Mouse (Mus musculus) urinary bladder, postnatal 36 days (tissue): Measurements from ENCODE around the gene Fanci.

ENCODE experiments used
- DNase-seq, 2 experiments: peaks; one replicate each; pipeline ENCODE4 v3.0.0; 2022; ENCODE audit warnings: low spot score in 2 of 2, mixed read lengths in 1 of 2

Gene Fanci

DNA sequence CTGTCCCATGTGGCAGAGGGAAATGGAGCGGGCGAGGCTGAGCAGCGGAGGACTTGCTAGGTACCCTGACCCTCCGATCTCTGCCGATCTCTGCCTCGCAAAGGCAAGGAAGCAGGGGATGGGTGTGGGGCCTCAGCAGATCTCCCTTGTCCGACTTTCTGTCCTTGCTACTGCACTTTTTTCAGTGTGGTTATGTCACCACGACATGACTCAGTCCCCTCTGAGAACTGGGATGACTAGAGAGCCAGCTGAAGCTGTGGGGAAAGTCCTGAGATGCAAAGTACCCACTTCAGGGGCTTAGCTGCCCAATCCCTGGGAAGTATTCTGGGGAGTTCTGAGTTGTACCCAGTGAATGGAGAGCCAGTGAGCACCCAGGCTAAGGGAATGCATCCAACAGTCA lies 4.6 kb upstream of the Fanci start:
- DNase-seq, result no peak

DNA sequence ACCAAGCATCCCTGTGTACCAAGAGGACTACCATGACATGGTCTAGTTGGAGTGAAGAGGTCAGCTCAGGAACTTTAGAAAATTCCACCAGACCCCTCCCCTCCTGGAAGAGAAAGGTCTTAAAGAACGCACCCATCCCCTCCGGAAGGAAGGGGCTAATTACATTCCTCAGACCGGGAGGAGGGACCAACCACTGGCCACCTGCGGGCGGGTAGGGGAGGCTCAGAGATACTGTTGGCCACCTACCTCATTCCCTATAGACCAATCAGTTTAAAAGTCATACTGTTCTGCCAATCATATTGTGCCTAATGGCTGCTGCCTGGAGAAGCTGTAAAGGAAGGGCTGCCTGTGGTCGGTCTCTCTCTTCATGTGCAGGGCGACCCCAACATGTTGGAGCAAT lies 3.7 kb upstream of the Fanci start:
- no peak for DNase-seq

GRCm38 (mm10) chr7:79388671-79389206 lies 3.0 kb upstream of the Fanci start:
- DNase-seq, result no peak

GRCm38 (mm10) chr7:79390141-79390708 lies 1.5 kb upstream of the Fanci start:
- no peak for DNase-seq

DNA sequence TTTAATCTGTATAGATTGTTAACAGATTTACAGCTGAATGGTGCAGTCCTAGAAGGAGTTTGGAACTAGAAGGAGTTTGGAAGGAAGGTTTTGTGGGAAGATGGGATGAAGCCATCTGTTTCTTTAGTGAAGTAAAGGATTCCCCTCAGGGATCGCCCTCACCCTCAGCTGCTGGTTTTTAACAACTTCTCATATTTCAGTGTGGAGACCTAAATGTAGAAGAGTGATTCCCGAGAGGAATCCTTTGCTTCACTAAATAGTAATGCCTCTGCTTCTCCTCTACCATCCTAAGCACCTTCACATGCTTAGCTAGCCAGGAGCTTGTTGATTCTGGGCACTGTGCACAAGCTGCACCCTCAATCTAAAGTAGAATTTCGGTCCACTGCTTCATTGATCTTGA lies 258 bp upstream of the Fanci start:
- DNase-seq, result no peak

DNA sequence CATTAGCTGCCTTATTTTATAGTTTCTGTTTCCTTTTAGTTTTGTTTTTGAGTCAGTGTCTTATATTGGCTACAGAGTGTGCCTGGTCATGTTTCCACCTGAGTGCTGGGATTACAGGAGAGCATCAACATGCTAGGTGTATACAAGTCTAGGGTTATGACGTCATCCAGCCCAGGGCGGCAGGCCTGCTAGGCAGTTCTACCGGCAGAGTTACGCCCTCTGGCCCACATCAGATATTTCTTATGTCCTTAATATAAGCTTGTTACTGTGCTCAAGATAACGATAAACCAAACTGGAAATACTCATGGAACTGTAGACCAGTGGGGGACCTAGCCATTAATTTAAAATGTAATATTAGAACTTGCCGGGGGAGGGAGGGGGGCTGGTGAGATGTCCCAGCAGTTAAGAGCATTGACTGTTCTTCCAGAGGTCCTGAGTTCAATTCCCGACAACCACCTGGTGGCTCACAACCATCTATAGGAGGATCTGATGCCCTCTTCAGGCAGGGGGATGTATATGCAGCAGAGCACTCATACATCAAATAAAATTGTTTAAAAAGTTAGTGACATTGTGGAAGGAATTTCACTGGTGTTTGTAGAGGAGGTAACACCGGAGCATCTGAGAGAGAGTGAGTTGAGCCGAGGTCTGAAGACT lies 1.3 kb downstream of the Fanci start:
- no peak for DNase-seq

GRCm38 (mm10) chr7:79393924-79394323 lies 2.2 kb downstream of the Fanci start:
- no peak for DNase-seq

DNA sequence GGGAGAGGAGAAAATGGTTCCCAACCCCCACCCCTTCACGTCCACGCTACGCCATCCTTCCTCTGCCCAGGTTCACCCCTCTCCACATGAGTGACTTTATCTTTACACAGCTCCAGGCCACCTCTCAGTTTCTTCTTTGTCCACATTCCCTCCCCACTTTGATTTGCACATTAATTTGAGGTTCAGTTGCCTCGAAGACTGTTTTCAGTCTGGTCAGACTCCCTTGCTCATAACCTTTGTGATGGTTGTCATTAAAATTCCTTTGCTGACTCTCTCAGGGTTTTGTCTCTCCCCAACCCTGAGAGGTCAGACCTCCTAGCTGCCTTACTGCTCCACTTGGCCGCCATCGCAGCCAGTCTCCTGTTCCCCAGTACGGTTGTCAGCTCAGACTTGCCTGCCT lies 2.9 kb downstream of the Fanci start:
- DNase-seq, result no peak

DNA sequence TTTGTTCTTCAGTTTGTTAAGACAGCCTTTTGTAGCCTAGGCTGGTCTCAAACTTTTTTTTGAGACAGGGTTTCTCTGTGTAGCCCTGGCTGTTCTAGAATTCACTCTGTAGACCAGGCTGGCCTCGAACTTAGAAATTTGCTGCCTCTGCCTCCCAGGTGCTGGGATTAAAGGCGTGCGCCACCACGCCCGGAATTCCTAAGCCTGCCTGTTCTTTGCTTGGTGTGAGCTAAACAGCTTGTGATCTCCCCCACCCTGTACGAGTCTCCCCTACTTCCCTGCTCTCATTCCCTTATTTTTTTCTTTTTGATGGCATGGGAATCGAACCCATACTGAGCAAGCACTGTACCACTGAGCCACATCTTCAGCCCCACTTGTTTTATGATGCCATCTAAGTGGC lies 3.5 kb downstream of the Fanci start:
- DNase-seq, result no peak

GRCm38 (mm10) chr7:79397446-79397963 lies 5.8 kb downstream of the Fanci start:
- DNase-seq, result peak in 1 of 2 experiments; percentile 8

- no peak for DNase-seq
Observed at GRCm38 (mm10) chr7:79398426-79398825, 6.7 kb downstream of the Fanci start.

GRCm38 (mm10) chr7:79398971-79399370 lies 7.2 kb downstream of the Fanci start:
- DNase-seq, result no peak

DNA sequence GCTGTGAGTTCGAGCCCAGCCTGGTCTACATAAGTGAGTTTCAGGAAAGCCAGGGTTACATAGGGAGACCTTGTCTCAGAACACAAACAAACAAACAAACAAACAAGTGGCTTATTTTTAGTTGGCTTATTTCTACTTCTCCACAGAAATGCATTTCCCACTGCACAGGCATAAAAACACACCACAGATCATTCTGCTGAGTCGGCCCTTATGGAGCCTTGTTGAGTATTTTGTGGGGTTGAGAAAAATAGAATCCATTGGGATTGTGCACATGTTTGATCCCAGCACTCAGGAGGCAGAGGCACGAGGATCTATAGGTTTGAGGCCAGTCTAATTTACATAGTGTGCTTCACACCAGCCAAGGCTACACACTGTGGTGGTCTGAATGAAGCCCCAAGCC lies 8.6 kb downstream of the Fanci start:
- no peak for DNase-seq

DNA sequence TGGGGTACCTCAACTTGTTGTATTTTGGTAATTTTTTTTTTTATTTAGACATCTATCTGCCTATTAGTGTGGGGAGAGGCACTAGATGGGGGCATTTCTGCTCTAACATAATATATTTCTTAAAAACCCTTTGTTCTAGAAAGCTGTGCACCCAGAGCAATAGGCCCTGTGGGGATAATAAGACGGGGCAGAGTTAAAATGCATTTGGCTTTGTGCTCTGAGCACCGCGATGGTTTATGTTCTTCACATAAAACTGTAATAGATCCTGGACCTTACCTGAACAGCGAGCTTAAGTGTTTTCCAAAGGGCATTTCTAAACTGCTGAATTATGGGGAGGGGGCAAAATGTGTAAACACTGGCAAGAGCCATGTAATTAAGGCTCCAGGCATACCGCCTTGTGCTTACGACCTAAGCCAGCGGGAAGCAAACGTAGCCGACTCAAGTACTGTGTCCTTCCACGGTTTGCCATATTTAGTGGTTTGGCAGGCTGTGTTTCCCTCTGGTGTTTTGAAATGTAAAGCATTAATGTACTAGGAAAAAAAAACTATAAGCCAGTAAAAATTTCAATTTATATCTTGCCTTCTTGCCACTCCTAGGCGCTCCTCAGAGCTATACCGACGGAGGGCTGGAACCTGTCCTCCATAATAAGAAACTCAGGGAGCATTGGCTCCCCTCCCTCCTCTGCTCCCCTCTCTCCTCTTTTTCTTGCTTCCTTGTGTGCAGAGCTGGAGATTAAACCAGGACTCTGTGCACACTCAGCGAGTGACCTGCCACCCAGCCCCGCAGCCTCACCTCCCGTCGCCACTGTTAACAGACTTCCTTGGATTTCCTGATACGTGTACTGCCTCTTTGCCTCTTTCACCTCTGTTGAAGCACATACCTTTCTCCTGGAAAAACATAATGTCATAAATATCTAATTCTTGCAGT lies 23.0 kb downstream of the Fanci start:
- no peak for DNase-seq

- no peak for DNase-seq
Observed at GRCm38 (mm10) chr7:79419950-79420349, 28.2 kb downstream of the Fanci start.

DNA sequence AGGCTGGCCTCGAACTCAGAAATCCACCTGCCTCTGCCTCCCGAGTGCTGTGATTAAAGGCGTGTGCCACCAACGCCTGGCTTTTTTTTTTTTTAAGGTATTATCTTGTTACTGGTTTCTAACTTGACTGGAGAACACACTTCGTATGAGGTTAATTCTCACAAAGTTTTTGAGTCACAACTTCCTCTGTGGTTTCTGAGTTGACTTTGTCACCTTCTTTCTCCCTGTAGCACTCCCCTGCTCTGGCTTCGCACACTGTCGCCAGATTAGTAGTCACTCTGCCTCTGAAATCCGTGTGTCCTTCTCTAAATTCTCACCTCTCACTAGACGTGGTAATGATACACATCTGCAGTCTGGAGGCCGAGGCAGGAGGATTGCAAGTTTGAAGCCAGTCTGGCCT lies 31.1 kb downstream of the Fanci start:
- DNase-seq, result no peak

- no peak for DNase-seq
Observed at GRCm38 (mm10) chr7:79425804-79426203, 34.1 kb downstream of the Fanci start.

- no peak for DNase-seq
Observed at GRCm38 (mm10) chr7:79428243-79428642, 36.5 kb downstream of the Fanci start.

- DNase-seq, result no peak
Observed at GRCm38 (mm10) chr7:79440035-79440434, 48.3 kb downstream of the Fanci start.

- DNase-seq, result no peak
Observed at GRCm38 (mm10) chr7:79447048-79447447, 55.3 kb downstream of the Fanci start.

GRCm38 (mm10) chr7:79447486-79447885 lies 55.8 kb downstream of the Fanci start:
- no peak for DNase-seq

GRCm38 (mm10) chr7:79461721-79462120 lies 70.0 kb downstream of the Fanci start:
- no peak for DNase-seq
